Mouse (Mus musculus): Measurements from ENCODE around the gene Igsf3.

Igsf3 gene

DNA sequence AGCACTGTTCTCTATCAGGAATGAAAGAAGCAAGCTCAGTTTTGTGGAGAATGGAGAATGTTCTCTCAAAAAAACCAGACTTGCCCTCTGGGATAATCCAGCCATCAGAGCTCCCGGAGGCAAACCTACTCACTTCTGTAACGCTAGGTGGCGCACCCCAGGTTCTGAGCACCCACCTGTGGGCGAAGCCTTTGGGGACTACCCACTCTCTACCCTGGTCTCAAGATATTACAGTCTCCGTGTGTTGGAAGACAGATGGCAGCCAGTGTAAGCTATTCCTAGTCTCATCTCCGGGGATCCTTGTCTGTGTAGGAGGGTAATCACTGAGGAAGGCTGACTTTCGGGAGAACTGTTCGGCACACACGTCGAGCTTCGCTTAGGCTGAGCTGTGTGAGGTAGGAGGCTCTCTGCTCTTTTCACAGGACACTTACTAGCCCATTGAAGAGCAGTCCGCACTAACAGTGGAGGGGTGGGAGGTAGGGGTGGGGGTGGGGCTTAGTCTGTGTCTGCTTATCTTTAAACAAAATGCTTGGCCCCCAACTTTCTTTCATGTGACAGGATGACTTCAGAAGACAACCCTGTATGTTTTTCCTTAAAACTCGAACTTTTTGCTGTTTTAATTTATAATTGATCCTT, 4.4 kb upstream of the Igsf3 start:
- DNase-seq (ENCODE audit: low spot score): peak; percentile 75

DNA sequence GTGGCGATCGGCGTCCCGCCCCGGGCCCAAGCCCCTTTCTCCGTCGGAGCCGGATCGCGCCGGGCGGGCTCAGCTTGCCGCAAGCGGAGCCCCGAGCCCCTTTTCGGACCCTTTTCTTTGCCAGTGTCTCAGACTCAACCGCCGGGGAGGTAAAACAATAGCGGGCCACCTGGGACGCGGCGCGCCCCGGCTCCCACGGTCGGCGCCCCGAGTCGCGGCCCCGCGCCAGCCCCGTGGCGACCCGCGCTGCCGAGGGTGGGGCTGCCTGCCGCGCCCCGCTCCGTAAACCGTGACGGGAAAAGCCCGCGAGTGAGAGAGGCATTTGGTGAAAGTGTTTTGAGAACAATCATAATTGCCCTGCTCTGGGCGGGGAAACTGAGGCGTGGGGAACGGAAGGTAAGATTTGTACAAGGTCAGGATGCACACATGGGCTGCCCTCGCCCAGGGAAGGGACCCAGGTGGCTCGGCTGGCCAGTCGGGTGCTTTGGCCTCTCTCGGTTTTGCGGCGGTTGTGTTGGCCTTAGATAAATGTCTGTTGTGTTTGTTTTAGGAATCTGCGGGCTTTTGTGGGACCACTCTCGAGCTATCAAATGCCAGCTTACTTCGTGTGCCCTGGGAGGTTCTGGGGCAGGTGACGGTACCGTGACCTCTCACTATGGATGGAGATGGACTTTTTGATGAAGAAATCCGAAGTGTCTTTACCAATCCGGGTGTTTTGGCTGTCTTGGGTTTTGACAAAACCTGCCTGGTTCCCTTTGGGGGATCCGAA, 557 bp downstream of the Igsf3 start:
- no peak for DNase-seq (ENCODE audit: low spot score)

DNA sequence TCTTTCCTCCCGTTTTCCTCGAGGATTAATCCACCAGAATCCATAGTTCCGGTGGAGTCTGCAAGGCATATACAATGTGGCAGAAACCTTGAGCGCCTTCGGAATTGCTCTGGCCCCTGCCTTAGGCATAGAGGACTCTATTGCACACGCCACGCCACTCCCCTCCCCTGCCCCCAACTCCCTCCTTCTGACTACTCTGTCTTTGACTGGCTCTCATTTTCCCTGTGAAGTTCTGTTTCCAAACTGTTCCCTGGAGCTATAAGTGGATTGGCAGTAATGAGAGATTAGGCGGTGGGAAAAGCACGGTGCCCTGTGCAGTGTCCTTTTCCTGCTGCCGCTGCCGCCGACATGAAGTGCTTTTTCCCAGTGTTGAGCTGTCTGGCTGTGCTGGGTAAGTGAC, 1.2 kb downstream of the Igsf3 start:
- no peak for DNase-seq (ENCODE audit: low spot score)

DNA sequence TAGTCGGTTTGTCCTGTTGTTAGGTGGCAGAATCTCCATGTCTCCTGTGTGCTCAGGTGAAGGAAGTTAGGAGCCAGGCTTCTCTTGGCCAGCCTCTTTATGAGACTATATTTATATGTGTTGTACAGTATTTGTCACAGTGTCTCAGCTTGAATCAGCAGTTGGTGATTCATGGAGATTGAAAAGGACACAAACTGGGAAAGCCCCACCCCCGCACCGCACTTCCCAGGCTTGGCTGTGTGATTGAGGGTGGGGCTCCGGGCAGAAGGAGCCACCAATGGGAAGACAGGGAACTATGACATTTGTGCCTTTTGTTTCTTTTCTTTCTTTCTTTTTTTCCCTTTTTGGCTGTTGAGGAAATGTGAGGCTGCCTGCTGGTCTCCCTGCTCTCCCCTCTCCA, 2.9 kb downstream of the Igsf3 start:
- peak; percentile 67 for DNase-seq (ENCODE audit: low spot score)

DNA sequence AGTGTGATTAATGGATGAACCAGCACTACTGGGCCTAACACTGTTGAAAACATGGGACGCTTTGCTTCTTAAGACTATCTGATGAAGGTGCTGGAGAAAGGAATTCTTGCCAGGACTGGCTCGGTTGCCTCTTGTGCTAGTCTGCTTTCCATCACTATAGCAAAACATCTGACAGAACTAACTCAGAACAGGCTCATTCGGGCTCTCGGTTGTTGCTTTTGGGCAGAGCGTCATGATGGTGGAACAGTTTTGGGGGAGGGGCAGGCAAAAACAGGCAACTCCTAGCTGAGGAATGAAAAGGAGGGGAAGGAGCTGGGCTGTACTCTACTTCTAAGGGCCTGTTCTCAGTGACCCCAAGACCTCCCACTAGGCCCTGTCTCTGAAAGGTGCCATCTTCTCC, 4.8 kb downstream of the Igsf3 start:
- DNase-seq (ENCODE audit: low spot score): no peak

DNA sequence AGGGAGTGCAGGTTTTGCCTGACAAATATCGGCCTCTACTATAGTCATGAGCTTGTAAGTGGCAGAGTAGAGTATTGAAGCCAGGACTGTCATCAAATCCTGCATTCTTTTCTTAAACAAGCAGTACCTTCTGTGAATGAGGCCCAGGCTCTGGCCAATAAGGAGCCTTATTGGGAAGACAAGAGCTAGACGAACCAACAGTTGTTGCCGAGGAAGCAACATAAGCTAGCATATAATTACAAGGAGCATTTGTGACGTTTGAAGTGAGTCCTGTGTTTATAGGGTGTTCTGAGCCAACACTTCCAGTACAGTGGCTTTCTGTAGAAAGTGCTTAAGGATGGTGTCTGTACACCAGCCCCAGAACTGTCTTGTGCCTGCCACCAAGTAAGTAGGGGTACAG, 5.9 kb downstream of the Igsf3 start:
- no peak for DNase-seq (ENCODE audit: low spot score)

DNA sequence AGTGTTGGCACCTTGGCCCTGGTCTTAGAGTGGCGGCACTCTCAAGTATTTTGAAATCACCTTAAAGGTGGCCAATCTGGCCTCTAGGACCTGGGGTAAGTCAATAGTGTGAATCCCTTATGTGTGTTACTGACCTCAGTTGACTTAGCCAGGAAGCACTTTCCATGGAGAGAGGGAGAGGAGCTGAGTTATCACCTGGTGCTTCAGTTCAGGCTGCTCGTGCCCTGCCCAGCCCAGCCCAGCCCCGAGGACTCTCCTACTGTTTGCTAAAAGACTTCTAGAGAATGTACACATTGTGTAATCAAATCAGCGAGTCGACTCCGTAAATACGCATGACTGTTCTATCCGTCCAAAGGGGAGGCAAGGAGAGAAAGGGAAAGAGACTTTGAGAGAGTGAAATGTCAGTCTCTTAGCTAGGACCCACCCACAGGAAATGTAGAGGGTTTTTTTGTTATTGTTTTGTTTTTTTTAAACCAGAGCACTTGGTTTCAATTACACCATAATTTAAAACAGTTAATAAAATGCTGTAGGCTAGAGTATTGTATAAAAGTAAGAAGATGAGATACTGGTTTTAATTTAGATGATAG, 9.6 kb downstream of the Igsf3 start:
- DNase-seq (ENCODE audit: low spot score): no peak

DNA sequence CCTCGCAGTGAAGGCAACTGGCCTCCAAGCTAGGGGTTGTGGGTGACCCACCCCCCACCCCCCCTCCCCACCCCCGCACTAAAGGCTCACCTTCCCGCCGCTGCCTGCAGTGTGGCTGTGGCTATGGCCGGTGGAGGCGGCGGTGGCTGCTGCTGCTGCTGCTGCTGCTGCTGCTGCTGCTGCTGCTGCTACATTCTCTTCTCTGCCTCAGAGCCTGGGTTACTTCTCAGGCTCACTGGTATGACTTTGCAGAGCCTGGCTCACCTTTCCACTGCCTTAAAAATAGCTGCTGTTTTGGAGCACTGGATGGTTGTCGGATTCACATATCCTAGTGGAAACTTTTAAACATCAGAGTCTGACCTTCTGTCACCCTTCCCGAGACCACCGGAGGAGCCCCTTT, 11.0 kb downstream of the Igsf3 start:
- no peak for DNase-seq (ENCODE audit: low spot score)

DNA sequence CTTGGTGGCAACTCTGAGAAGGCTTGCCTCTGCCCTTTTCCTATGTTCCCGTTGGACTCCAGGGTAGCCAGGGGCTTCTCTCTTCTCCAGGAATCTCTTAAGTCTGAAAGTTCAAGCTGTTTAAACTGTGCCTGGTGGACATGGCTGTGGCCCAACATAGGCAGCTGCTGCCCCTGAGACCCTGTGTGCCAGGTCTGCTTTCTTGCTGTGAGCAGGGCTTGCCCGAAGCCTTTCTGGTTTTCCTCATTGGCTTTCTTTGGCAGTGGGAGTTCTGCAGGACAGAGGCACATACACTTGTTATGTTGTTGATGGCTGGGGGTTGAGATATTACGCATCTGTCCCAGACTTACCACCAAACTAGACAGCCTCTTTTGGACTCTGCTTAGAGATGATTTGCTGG, 12.7 kb downstream of the Igsf3 start:
- DNase-seq (ENCODE audit: low spot score): no peak

DNA sequence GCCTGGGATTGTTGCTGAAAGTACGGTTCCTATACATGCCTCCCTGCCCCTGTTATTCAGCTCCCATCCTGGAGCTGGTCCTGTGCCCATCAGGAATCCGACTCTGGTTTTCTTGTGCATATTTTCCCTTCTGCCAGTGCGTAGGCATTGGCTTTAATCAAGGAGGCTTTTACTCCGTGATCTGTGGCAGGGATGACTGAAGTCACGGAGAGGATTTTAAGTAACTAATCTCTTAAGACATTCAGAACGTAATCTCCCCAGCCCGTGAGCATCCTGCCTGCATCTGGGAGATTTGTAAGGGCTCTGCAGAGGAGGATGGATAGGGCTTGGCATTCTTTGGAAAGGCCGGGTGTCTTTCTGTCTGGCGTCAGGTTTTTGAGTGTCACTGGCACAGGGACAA, 13.6 kb downstream of the Igsf3 start:
- no peak for DNase-seq (ENCODE audit: low spot score)

DNA sequence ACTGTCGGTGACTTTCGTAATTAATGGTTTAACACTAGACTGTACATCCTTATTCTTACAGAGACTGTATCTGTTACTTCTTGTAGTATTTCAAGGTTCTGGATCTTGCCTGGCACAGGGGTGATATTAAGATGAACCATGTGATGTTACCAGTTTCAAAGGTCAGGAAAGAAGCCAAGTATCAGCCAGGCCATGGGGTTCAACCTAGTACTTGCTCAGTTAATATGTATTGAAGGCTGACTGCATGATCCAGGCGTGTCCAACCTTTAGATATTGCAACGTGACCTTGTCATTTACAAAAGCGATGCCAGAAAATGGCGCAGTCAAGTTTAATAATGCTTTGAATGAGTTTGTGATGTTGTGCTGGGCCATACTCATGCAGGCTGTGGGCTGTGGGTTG, 15.1 kb downstream of the Igsf3 start:
- no peak for DNase-seq (ENCODE audit: low spot score)

DNA sequence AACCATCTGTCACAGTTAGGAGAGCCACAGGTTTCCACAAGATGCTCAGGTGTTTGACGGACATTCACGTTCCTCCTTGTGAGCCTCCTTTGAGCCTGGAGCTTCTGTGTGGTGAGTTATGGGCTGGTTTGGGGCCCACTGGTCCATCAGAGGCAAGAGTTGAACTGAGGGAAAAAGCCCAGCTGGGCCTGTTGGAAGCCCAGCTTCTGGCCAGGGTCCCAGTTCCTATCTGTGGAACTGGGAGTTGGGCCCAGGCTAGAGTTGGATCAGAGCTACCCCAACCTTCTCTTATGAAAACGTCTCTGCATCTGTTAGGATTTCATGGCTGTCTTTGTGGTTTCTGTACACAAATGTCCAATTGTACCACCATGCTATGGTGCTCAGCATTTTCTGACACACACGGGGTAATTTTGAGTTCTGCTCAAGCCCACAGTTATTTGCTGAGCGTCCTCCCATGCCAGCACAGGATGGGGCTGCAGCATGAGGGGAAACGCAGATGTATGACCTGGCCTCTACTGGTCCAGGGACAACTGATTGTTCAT, 16.3 kb downstream of the Igsf3 start:
- no peak for DNase-seq (ENCODE audit: low spot score)

DNA sequence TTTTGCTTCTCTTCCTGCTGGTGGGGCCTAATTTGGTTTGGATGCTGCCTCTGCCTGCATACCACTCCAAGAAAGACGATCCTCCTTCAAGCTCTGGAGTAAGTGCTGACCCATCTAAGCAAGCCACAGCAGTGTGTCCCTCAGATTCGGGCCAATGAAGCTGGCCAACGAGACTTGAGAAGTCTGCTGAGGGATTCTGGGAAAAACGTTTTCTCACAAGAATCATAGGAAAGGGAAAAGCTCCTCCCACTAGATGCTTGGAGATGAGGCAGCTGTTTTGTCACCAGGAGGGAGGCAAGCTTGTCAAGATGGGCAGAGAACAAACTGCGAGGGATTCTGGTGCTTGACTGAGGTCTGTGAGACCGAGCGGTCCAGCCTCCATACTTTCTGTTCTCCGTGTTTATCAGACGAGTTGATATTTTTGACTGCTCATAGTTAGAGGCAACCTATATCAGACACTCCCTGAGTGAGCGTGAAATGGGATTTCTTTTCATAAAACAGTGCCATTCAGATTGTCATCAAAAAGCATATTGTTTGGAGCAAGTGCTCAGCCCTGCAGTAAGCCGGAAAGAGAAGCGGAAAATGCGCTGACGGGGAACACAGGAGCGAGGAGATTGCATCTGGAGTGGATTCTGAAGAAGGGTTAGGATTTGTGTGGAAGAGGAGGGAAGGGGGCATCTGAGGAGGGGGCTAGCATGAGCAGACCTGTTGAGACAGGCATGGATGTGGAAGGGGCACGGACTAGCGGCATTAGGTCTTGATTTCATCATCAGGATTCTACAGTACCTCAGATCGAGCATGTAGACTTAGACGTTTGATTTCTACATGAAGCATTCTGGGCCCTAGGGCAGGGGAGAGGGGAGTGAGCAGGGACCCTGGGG, 17.0 kb downstream of the Igsf3 start:
- DNase-seq (ENCODE audit: low spot score): no peak

DNA sequence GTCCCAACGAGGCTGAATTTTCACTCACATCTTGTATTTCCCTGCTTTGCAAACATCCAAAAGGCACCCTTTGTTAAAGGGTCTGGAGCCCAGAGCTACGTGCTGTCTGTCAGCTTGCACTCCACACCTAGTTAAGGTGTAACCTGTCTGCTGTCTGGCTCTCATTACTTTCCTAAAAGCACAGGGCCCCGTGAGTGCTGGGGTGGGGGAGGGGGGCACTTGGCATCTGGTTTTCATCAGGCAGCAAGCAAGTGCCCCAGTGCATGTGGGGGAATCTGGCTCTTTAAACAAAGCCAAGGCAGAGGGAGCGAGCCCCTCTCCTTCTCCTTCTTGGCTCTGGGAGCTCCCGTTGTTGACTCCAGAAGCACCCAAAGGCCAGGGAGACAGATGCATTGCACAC, 18.5 kb downstream of the Igsf3 start:
- no peak for DNase-seq (ENCODE audit: low spot score)

DNA sequence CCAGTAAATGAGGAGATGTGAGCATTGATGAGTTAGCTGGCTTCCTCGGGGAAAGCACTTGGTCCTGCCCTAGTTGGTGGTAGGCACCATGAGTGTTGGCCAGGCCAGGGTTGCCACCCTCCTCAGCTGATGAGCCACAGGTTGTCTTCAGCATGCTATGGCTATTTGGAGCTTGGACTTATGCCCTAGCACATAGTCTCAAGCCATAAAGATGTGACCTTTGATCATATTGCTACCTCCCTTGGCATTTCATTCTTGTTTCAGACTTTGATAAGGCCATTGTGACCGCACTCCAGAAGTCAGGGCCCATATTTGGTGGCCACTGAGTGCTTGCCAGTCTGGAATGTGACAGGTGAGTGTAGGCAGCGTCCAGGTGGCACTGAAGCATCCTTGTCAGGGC, 19.2 kb downstream of the Igsf3 start:
- no peak for DNase-seq (ENCODE audit: low spot score)

DNA sequence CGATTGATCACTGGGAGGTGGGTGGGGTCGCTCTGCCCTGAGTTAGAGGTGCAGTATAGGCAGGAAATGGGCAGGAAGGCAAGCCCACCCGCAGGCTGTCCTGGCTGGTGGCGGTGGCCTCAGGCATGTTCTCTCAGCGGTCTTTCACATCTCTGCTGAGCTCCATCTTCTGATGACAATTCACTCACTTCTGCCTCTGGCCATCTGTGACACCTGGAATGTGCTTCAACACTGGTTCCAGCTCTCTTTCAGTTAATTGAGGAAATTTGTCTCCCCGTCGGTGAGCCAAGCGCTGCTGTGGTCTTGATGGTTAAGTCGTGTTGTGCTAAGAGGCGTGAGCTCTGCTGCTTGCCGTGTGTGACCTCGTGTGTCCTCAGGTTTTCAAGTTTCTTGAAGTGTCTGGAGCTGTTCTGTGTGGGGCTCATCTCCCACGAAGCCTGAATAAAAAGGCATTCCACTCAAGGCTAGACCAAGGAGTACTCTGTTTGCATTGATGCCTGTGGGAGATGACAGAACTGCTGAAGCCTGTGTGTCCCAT, 19.9 kb downstream of the Igsf3 start:
- no peak for DNase-seq (ENCODE audit: low spot score)

DNA sequence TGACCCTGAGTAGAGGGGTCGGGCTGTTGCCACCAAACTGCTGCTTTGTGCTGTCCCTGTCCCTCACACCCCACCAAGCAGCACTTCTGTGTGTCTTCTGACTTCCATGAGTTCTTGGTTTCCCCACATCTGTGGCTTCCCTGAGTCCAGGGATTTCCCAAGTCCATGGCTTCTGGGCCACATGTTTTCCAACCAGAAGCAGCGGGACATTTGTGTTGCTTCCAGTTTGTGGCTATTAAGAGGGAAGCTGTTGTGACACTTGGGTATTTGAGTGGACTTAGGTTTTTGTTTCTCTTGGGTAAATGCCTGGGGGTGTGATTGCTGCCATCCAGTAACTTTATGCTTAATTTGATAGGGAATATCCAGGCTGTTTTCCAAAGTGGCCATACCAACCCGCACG, 20.5 kb downstream of the Igsf3 start:
- DNase-seq (ENCODE audit: low spot score): no peak

DNA sequence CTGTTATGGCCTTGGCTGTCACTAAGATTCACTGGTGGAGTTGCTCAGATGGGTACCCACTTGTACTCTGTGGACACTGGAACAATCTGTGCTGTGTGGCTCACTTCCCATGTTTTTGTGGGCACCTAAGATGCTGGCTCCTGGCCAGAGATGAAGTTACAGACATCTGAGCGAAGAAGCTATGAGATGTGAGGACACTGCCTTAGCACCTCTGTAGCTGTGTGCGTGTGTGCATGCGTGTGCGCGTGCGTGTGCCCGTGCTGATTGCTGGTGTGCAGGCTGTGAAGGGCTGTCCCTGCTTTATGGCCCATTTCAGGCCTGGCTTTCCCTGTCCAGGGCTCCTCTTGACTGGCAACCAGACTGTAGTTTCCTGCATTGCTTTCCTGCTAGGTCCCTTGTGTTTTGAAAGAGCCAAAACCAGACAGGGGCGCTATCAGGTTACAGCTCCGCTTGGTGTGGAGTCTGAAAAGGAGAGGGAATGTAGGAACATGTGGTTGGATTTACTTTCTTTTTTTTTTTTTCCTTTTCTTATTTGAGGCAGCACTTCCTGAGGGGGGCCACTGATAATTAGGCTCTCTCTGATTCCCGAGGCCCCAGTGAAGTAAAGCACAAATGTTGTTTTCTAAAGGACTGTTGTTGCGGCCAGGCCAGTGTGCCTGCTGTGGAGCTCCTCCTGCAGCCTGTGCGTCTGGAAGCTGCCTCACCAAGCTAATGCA, 21.3 kb downstream of the Igsf3 start:
- no peak for DNase-seq (ENCODE audit: low spot score)

DNA sequence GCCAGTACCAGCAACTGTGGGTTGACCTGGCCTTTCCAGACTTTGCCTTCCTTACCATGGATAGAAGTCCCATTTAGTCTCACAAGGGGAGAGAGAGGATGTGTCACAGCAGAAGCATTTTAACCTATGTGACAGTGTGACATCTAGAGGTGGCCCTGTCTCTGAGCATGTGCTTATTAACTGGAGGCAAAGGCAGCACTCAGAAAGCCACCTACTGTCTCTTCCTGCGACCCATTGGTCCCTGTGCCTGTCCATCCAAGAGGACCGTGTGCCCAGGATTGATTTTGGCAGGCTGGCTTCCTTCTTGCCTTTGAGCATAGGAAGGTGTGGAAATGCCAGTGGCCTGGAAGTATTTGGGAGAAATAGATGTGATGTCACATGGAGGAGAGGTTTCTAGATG, 22.0 kb downstream of the Igsf3 start:
- no peak for DNase-seq (ENCODE audit: low spot score)

DNA sequence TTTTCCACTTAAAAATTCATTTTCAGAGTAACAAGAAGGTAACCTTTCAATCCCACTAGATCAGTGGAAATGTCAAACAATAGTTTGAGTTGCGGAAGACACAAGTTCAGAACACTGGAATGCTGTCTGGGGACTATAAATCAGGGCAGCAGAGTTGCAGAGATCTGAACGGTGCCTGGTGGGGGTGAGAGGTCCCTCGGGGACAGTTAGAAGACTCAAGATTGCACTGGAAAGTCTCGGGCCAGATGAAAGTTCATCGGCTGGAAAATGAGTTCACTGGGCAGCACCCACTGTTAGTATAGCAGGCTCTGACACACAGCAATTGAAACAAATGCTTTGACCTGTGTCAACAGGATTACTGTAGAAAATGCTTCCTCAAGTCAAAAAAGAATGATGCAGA, 24.6 kb downstream of the Igsf3 start:
- no peak for DNase-seq (ENCODE audit: low spot score)

DNA sequence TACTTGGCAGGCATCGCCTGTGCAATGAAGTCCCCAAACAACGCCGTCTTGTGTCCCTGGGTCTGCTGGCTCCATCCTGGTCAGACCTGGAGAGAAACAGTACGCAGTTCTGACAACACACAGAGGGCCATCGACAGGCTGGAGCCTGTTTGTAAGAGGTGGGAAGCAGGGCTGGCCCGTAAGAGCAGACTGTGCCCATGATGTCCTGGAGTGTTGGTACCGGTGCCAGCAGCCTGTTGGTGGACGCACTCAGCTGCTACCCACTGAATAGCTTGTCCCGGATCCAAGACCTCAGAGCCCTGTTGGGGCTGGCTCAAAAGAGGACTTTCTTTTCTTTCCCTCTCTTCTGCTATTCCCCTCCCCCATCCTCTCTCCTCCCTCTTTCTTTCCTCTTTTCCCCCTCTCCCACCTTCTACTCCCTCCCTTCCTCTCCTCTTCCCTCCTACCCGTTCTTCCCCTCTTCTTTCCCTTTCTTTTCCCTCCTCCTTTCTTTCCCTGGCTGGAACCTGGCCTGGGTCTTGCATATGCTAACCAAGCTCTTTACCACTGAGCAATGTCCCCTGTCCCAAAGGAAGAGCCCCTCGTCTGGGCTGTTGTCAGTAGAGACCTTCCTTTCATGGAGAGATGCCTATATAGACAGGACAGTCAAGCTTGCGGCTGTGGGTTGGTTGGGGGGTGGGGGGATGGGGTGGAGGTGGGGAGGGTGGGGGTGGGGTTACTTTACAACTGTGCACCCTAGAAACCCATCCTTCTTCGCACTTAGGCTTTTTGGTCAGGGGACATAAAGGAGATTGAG, 27.9 kb downstream of the Igsf3 start:
- DNase-seq (ENCODE audit: low spot score): no peak

All from layer of hippocampus, adult 11-12 months (tissue).